Mouse (Mus musculus) thymus, adult 2 months (tissue): ENCODE measurements around the gene Dedd2.
A peak's percentile ranks its signal among the peaks of the same experiment; 100 is the strongest.

ENCODE experiments used
- CTCF ChIP-seq: fragments of 200-500 bp; IDR thresholded peaks from 2 replicates; pipeline ENCODE4 v1.5.1; 2012; ENCODE audit warnings: mild to moderate bottlenecking, control low read depth, low read length, moderate library complexity, borderline replicate concordance; ENCODE audit not compliant: control insufficient read depth, poor library complexity, insufficient read depth; ENCODE audit errors: extremely low read depth
- POLR2A ChIP-seq: fragments of 200-500 bp; IDR thresholded peaks from 2 replicates; pipeline ENCODE4 v1.6.1; 2012; ENCODE audit warnings: mild to moderate bottlenecking, low read length, control low read depth, moderate library complexity; ENCODE audit not compliant: control insufficient read depth, poor library complexity, insufficient read depth; ENCODE audit errors: extremely low read depth

DNA sequence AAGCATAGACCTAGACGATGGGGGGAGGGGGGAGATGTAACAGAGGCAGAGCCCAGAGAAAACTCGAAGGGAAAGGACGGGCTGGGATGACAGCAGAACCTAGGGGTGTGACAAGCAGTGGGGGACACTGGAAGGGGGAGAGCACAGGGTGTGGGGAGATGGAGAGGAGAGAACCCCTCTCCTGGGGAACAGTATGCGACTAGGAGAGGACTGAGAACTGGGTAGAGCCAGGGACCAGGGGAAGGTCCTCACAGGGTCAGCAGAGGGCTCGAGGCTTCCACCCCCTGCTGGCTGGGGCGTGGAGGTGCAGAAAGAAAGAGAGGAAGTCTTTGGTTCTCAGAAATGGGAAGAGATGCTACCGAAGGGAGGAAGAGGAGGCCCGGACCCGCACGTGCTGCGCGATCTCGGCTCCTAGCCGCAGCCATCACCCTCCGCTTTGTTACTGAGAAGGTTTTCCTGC, 39.1 kb downstream of the Dedd2 start:
- TF ChIP-seq CTCF (peak; percentile 80; the same call in 1 of the 2 replicates), POLR2A (no peak)
